Mouse (Mus musculus): Measurements from ENCODE around the gene Unc13a. TPM values are rescaled to one million over a fixed set of nuclear protein-coding genes. Genes with fewer than 3 reads are reported as not detected.

The Unc13a gene
- polyA plus RNA-seq, 1 experiment from 2014 or later = 5.4 TPM

DNA sequence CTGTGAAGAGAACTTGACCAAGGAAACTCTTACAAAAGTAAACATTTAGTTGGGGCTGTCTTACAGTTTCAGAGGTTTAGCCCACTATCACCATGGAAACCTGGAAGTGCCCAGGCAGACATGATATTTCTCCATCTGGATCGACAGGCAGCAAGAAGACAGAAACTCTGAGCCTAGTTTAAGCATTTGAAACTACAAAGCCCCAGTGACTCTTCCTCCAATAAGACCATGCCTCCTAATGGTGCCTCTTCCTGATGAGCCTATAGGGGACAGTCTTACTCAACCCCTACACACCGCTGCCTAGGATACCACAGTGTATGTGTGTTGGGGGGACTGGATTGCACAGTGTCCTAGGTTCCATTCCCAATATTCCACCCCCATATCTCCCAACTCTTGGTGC lies 2.5 kb upstream of the Unc13a start:
- H3K4me2 ChIP-seq = no peak overlapping the region
- DNase-seq (ENCODE audit: low spot score, missing footprints) = peak; percentile 72
- H3K4me3 ChIP-seq (ENCODE audit: low read depth, low read length) = no peak overlapping the region
- no peak for ATAC-seq (ENCODE audit: low FRiP score)
- no peaks in the 10 kb centered on the region for H3K9me3 ChIP-seq (ENCODE audit: control insufficient read depth, low read length)
- 60% methylated on average over 2 of the region's 2 CpGs for WGBS
- no peaks in the 10 kb centered on the region for H3K36me3 ChIP-seq (ENCODE audit: control insufficient read depth, insufficient read depth, low read length)
- H3K27me3 ChIP-seq (ENCODE audit: control insufficient read depth, insufficient read depth, low read length) = peaks cover 40% of the 10 kb centered on the region
- no peak overlapping the region for H3K9ac ChIP-seq (ENCODE audit: low read length)
- peaks cover 17% of the 10 kb centered on the region for H3K4me1 ChIP-seq (ENCODE audit: control insufficient read depth, insufficient read depth, low read length)
- no peak overlapping the region for H3K27ac ChIP-seq (ENCODE audit: low read depth, low read length)

DNA sequence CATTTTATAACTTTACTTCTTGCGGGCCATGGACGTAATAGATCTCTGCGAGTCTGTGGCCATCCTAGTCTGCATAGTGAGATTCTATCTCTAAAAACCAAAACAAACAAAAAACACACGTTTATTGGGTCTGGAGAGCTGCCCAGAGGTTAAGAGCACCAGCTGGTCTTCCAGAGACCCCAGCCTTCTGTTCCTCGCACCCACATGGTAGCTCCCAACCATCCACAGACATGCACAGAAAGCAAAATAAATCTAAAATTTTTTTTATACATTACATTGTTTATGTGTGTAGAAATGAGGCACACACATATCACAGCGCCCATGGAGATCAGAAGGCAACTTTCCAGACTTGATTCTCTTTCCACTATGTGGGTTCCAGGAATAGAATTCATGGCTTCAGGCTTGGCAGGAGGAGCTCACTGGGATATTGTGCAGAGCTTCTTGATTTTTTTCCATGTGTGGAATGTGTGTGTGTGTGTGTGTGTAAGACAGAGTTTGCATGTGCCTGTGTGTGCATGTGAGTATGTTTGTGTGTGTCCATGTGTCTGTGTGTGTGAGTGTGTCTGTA lies 695 bp upstream of the Unc13a start:
- Histone ChIP-seq H3K9me3 (ENCODE audit: control insufficient read depth, low read length) (no peaks in the 10 kb centered on the region), H3K4me3 (ENCODE audit: low read depth, low read length) (peak overlapping the region; percentile 72; the same call in 1 of the 2 replicates), H3K27ac (ENCODE audit: low read depth, low read length) (no peak overlapping the region), H3K27me3 (ENCODE audit: control insufficient read depth, insufficient read depth, low read length) (peaks cover 22% of the 10 kb centered on the region), H3K9ac (ENCODE audit: low read length) (0 out of 2 replicates have a peak overlapping the region, but pooled peaks have one; percentile 25), H3K36me3 (ENCODE audit: control insufficient read depth, insufficient read depth, low read length) (no peaks in the 10 kb centered on the region), H3K4me2 (peak overlapping the region; percentile 98), H3K4me1 (ENCODE audit: control insufficient read depth, insufficient read depth, low read length) (peaks cover 22% of the 10 kb centered on the region)
- DNase-seq (ENCODE audit: low spot score, missing footprints) = peak; percentile 67
- ATAC-seq (ENCODE audit: low FRiP score) = no peak
- 61% methylated on average over 6 of the region's 6 CpGs for WGBS

DNA sequence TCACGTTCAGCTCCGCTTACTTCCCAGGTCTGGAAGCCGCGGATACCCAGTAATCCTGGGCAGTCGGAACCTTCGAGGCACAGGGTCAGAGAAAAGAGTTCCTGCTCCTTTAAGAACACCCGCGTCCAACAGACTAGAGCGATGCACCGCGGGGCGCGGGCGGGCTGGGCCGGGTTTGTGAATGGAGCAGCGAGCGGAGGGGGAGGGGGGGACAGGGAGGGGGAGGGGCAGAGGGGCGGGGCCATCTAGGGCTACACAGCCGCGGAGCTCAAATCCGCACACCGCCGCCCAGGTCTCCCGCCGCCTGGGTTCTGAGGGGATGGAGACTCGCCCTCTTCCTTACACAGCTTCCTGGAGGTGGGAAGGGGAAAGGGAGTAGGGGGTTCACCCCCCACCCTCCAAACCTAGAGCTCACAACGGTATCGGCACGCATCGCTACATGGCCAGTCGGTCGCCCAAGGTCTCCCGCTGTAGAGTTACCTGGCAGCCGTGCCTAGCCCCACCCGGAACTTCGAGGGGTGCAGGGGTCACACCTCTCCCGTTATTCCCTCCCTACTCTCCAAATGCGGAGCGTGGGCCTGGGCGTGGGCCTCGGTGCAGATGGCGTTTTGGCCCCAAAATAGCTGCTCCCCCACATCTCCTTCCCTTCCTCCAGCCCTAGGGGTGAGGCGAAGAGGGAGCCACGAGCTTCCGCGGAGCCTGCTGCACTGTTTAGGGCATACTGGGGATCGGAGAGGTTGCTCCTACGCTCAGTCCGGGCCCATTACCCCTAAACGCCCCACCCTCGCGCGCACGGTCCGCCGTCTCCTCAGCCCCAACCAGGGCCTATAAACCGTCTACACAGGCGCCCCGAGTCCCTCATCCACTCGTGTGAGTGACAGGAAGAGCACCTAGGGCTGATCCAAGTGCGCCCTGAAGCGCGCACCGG lies 672 bp downstream of the Unc13a start:
- Histone ChIP-seq H3K9ac (ENCODE audit: low read length) (peak overlapping the region; percentile 61), H3K4me2 (peak overlapping the region; percentile 98), H3K27ac (ENCODE audit: low read depth, low read length) (peak overlapping the region; percentile 48), H3K27me3 (ENCODE audit: control insufficient read depth, insufficient read depth, low read length) (peaks cover 15% of the 10 kb centered on the region), H3K4me1 (ENCODE audit: control insufficient read depth, insufficient read depth, low read length) (peaks cover 20% of the 10 kb centered on the region), H3K36me3 (ENCODE audit: control insufficient read depth, insufficient read depth, low read length) (no peaks in the 10 kb centered on the region), H3K4me3 (ENCODE audit: low read depth, low read length) (peak overlapping the region; percentile 72), H3K9me3 (ENCODE audit: control insufficient read depth, low read length) (no peaks in the 10 kb centered on the region)
- DNase-seq (ENCODE audit: low spot score, missing footprints) = peak; percentile 96
- under 1% methylated on average over 56 of the region's 64 CpGs for WGBS
- ATAC-seq (ENCODE audit: low FRiP score) = peak; percentile 58

DNA sequence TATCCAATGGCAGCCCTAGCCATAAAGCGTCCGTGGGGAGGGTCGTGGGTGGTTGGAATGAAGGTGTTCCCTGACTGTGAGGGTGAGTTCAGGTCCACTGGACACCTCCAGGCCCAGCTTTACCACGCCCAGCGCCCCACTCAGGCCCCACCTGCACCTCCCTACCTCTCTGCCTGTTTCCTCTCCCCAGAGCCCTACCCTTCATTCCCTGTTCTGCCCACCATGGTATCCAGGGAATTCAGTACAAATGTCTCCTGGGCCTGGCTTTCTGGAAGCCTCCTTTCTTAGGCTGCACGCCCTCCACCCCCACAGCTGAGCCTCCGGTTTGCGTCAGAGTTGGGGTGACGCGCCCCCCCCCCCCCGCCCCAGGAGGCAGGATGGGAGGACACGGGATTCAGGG lies 1.4 kb downstream of the Unc13a start:
- no peak overlapping the region for H3K27ac ChIP-seq (ENCODE audit: low read depth, low read length)
- peaks cover 25% of the 10 kb centered on the region for H3K4me1 ChIP-seq (ENCODE audit: control insufficient read depth, insufficient read depth, low read length)
- H3K9me3 ChIP-seq (ENCODE audit: control insufficient read depth, low read length) = no peaks in the 10 kb centered on the region
- peak overlapping the region; percentile 72 for H3K4me3 ChIP-seq (ENCODE audit: low read depth, low read length)
- peaks cover 8% of the 10 kb centered on the region for H3K27me3 ChIP-seq (ENCODE audit: control insufficient read depth, insufficient read depth, low read length)
- H3K9ac ChIP-seq (ENCODE audit: low read length) = peak overlapping the region; percentile 58
- 10% methylated on average over 10 of the region's 12 CpGs for WGBS
- ATAC-seq (ENCODE audit: low FRiP score) (peak; percentile 1), DNase-seq (ENCODE audit: low spot score, missing footprints) (peak; percentile 90)
- no peaks in the 10 kb centered on the region for H3K36me3 ChIP-seq (ENCODE audit: control insufficient read depth, insufficient read depth, low read length)
- peak overlapping the region; percentile 98 for H3K4me2 ChIP-seq

DNA sequence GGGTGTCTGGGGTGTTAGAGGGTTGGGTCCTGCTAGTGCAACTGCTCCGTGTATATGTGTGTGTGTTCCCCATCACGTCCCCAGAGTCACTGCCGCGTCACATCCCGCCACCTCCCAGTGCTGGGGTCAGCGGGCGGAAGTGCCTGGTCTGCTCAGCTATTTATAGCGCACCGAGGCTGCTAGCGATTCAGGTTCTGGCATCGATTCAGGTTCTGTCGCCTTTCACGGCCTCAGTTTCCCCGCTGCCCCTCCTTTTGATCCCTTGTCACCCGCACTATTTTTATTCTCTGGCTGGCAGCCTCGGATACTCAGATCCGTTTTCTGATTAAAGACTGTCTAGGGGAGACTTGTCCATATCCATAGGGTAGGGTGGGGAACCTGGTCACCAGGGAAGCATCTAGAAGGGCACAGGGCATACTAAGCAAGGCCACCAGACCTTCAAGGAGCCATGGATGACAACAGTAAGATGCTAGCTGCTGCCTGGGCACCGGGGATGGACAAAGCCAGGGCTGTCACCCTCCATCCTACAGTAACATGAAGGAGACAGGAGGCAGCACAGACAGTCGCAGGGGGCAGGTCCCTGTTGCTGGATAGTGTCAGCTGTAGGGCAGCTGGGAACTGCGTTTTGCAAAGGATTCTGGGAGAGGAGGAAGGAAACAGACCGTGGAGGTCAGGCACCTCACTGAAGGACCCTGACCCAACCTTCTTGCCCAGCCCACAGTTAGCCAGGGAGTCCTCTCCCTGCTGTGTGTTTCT lies 3.2 kb downstream of the Unc13a start:
- DNase-seq (ENCODE audit: low spot score, missing footprints) (peak; percentile 88), ATAC-seq (ENCODE audit: low FRiP score) (no peak)
- no peak overlapping the region for H3K27ac ChIP-seq (ENCODE audit: low read depth, low read length)
- WGBS = 4% methylated on average over 21 of the region's 21 CpGs
- no peak overlapping the region for H3K9ac ChIP-seq (ENCODE audit: low read length)
- peaks cover 6% of the 10 kb centered on the region; the same call in 1 of the 2 replicates for H3K27me3 ChIP-seq (ENCODE audit: control insufficient read depth, insufficient read depth, low read length)
- H3K36me3 ChIP-seq (ENCODE audit: control insufficient read depth, insufficient read depth, low read length) = no peaks in the 10 kb centered on the region
- H3K4me2 ChIP-seq = no peak overlapping the region; the same call in 1 of the 2 replicates
- peaks cover 29% of the 10 kb centered on the region for H3K4me1 ChIP-seq (ENCODE audit: control insufficient read depth, insufficient read depth, low read length)
- H3K9me3 ChIP-seq (ENCODE audit: control insufficient read depth, low read length) = no peaks in the 10 kb centered on the region
- H3K4me3 ChIP-seq (ENCODE audit: low read depth, low read length) = no peak overlapping the region

DNA sequence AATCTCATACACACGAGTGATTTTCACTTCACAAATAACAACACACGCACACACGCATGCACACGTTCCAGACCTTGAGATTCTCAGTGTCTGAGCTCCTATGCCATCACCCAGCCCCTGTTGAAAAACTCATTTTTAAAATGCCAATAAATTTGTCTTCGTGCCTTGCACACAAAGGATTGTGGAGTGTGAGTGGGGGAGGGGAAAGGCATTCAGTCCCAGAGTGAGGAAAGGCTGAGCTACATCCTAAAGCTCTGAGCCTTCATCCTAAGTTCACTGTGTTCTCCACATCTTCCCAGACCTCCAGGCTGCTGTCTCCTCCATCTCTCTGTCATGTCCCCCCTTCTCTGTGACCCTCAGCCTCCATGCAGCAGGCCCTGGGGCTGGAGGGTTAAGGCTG lies 4.3 kb downstream of the Unc13a start:
- WGBS = 51% methylated on average over 5 of the region's 5 CpGs
- ATAC-seq (ENCODE audit: low FRiP score) (no peak), DNase-seq (ENCODE audit: low spot score, missing footprints) (peak; percentile 88)
- H3K4me3 ChIP-seq (ENCODE audit: low read depth, low read length) = no peak overlapping the region
- H3K27me3 ChIP-seq (ENCODE audit: control insufficient read depth, insufficient read depth, low read length) = peaks cover 6% of the 10 kb centered on the region; the same call in 1 of the 2 replicates
- H3K4me1 ChIP-seq (ENCODE audit: control insufficient read depth, insufficient read depth, low read length) = peaks cover 29% of the 10 kb centered on the region
- no peaks in the 10 kb centered on the region for H3K9me3 ChIP-seq (ENCODE audit: control insufficient read depth, low read length)
- no peak overlapping the region for H3K27ac ChIP-seq (ENCODE audit: low read depth, low read length)
- H3K4me2 ChIP-seq = no peak overlapping the region
- 0 out of 2 replicates have a peak overlapping the region, but pooled peaks have one; percentile 24 for H3K9ac ChIP-seq (ENCODE audit: low read length)
- H3K36me3 ChIP-seq (ENCODE audit: control insufficient read depth, insufficient read depth, low read length) = no peaks in the 10 kb centered on the region

DNA sequence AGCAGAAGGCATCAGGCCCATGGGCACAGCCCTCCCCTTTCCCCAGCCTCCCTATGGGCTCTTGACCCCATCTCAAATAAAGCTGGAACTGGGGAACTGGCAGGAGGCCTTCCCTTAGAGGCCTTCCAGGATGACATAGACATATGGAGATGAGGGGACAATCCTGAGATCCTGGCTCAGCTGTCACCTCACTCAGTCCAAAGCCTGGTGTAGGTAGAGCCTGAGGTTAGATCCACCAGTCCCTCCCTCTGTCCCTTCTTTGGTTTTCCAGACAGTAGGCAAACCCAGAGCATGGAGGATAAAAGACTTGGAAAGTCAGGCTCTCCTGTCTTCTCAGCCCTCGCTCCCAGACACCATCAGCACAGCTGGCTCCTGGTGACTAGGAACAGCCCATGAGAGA lies 4.7 kb downstream of the Unc13a start:
- H3K9me3 ChIP-seq (ENCODE audit: control insufficient read depth, low read length) = no peaks in the 10 kb centered on the region
- H3K4me3 ChIP-seq (ENCODE audit: low read depth, low read length) = no peak overlapping the region
- H3K27ac ChIP-seq (ENCODE audit: low read depth, low read length) = no peak overlapping the region
- ATAC-seq (ENCODE audit: low FRiP score) (no peak), DNase-seq (ENCODE audit: low spot score, missing footprints) (peak; percentile 49)
- no peaks in the 10 kb centered on the region for H3K36me3 ChIP-seq (ENCODE audit: control insufficient read depth, insufficient read depth, low read length)
- no peak overlapping the region for H3K4me2 ChIP-seq
- H3K4me1 ChIP-seq (ENCODE audit: control insufficient read depth, insufficient read depth, low read length) = peaks cover 27% of the 10 kb centered on the region
- H3K27me3 ChIP-seq (ENCODE audit: control insufficient read depth, insufficient read depth, low read length) = peaks cover 6% of the 10 kb centered on the region; the same call in 1 of the 2 replicates
- WGBS = 30% methylated on average over 1 of the region's 1 CpGs
- H3K9ac ChIP-seq (ENCODE audit: low read length) = no peak overlapping the region

DNA sequence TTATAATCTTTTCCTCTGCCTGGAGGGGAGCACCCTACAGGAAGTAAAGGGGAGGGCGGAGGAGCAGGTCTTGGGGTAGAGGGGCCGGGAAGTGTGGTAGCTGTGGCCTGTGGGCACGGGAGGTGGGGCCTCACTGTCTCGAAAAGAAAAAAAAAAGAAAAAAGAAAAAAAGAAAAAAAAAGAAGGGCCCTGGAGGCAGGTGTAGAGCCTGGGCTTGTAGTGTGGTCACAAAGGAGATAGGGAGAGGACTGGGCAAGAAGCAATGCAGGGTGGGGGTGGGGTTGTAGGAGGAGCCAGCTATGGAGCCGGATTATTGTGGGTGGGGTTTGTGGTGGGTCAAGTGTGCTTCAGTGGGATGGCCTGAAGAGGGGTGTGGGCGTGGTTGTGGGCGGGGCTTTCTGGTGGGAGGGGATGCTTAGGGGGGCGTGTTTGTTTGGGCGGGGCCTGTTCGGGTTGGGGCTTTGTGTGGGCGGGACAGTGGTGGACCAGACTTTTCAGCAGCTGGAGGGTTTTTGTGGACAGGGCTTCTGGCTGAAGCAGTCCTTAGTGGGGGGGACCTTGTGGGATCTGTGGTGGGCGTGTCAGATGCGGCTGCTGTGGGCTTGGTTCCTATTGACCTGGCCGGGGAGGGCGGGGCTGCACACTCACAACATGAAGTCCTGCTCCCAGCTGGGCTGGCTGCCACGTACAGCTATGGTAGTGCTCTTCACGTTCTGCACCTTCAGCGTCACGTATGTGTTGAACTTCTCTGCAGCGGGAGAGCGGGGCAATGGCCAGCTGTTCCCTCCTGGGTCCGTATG lies 6.0 kb downstream of the Unc13a start:
- H3K4me3 ChIP-seq (ENCODE audit: low read depth, low read length) = peak overlapping the region; percentile 13
- peak overlapping the region; percentile 37 for H3K4me2 ChIP-seq
- H3K4me1 ChIP-seq (ENCODE audit: control insufficient read depth, insufficient read depth, low read length) = peaks cover 20% of the 10 kb centered on the region
- peaks cover 10% of the 10 kb centered on the region; the same call in 1 of the 2 replicates for H3K27me3 ChIP-seq (ENCODE audit: control insufficient read depth, insufficient read depth, low read length)
- ATAC-seq (ENCODE audit: low FRiP score) (peak; percentile 77), DNase-seq (ENCODE audit: low spot score, missing footprints) (peak; percentile 98)
- 4% methylated on average over 22 of the region's 22 CpGs for WGBS
- H3K27ac ChIP-seq (ENCODE audit: low read depth, low read length) = no peak overlapping the region
- no peaks in the 10 kb centered on the region for H3K9me3 ChIP-seq (ENCODE audit: control insufficient read depth, low read length)
- H3K9ac ChIP-seq (ENCODE audit: low read length) = peak overlapping the region; percentile 2; the same call in 1 of the 2 replicates
- no peaks in the 10 kb centered on the region for H3K36me3 ChIP-seq (ENCODE audit: control insufficient read depth, insufficient read depth, low read length)

Data from midbrain, embryonic 11.5 days (tissue).